Mouse (Mus musculus): ENCODE data around the gene Rbm38. TPM values are rescaled to one million over a fixed set of nuclear protein-coding genes. Genes with fewer than 3 reads are reported as not detected.

Rbm38 gene
- 100 to 1,000 TPM; 132 to 175 TPM for total RNA-seq (2021)
- long read RNA-seq, experiment 1, transcript Rbm38-201 (4 exons, 1,768 nt) = major isoform, 273 of 322 reads
- long read RNA-seq, experiment 1, transcript Rbm38-202 (2 exons, 1,527 nt) = minor isoform, 6 of 322 reads
- long read RNA-seq, experiment 1, transcript Rbm38-206 (4 exons, 936 nt) = minor isoform, 17 of 322 reads
- long read RNA-seq, experiment 1, partial matches to known transcripts = 14 of 322 reads
- long read RNA-seq, experiment 1, other reads (novel, unspliced or antisense) = 3 of 322 reads
- long read RNA-seq, experiment 2, transcript Rbm38-201 (4 exons, 1,768 nt) = major isoform, 225 of 269 reads
- long read RNA-seq, experiment 2, transcript Rbm38-206 (4 exons, 936 nt) = minor isoform, 19 of 269 reads
- long read RNA-seq, experiment 2, partial matches to known transcripts = 13 of 269 reads
- long read RNA-seq, experiment 2, other reads (novel, unspliced or antisense) = 2 of 269 reads

DNA sequence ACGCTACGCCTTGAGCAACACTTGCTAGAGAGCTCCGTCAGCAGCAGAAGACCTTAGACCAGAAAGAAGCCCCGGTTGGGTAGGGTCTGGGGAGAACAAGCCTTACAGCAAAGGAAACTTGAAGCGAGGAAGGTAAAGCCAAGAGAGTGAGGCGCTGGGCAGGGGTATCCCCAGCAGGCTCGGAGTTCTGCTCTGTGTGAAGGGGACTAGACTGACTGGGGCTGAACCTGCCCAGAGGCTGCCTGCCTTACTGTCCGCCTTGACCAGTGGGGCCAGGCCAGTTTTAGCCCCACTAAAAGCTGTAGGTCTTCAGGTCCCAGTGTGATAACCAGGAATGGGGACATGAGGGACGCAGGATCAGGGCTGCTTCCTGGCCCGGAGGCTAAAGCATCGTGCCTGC lies at the start of gene Rbm38:
Gene Rbm38 (plus strand): TSS at position 69 of the 400 bp plus-strand sequence.
- no peak for DNase-seq
- intact Hi-C loops (cut with DNase I; ENCODE audit: low total_unique reads) = no loop called here

GRCm38 (mm10) chr2:172971865-172972264 lies 48.4 kb upstream of the Rbm38 start:
- intact Hi-C loops (cut with DNase I; ENCODE audit: low total_unique reads) = no loop called here
- DNase-seq = no peak

GRCm38 (mm10) chr2:172973806-172974565 lies 46.3 kb upstream of the Rbm38 start:
- peak; percentile 34 for DNase-seq

GRCm38 (mm10) chr2:172974701-172975100 lies 45.6 kb upstream of the Rbm38 start:
- DNase-seq = peak; percentile 36
- intact Hi-C loops (cut with DNase I; ENCODE audit: low total_unique reads) = no loop called here

More at GRCm38 (mm10) chr2:172973806-172974565, 46.3 kb upstream of the Rbm38 start:
- intact Hi-C loops (cut with DNase I; ENCODE audit: low total_unique reads) = no loop called here

DNA sequence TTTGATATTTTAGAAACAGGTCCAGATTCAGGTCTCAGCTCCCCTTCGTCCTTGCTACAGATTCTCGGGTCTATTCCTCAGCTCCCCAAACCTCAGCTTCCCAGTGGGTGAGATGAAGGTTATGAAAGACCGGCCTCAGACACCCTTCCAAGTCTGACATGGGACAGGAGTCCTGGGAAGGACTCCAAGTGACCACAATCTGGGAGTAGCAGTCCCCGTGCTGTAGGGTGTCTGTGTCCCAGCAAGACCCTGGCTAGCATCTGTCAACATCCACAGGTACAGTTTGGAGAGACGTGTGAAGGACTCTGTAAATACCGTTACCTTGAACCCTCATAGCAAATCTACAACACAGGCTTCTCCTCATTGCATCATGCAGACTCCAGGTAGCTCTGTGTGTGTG lies 45.1 kb upstream of the Rbm38 start:
- DNase-seq = no peak
- intact Hi-C loops (cut with DNase I; ENCODE audit: low total_unique reads) = no loop called here

- intact Hi-C loops (cut with DNase I; ENCODE audit: low total_unique reads) = no loop called here
- no peak for DNase-seq
These were observed 43.5 kb upstream of the Rbm38 start for GRCm38 (mm10) chr2:172976661-172977238.

DNA sequence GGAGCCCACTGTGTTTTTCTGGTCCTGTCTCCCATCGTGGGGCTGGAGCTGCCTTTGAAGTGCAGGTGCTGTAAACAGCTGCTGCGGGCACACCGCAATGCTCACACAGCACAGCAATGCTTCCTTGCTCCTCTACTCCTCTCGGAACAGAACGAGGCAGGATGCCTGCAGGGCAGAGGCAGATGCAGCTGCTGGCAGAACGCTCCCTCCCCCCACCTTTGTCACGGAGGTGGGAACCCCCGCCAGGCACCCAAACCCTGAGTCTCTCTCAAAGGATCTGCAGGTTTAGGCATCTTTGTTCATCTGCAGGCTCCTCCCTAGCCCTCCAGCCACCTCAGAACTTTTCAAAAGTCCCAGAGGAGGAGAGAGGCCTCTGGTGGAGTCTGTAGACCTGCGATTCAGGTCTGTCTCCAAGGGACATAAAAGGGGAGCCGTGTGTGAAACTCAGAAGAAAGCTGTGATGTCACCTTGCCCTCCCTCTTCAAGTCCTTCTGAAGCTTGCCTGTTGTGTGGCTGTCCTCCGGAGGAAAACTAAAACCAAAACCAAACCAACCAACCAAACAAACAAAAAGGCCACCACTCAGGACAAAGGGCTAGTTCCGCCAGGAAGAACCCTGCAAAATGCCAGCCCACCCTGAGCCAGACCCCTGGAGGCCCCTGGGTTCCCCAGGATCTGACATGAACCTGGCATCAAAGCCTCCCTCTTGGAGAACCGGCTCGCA lies 42.7 kb upstream of the Rbm38 start, which contains the start of gene Spo11:
Gene Spo11 (plus strand): TSS at position 292 of the 722 bp plus-strand sequence.
- no peak for DNase-seq
- intact Hi-C loops (cut with DNase I; ENCODE audit: low total_unique reads) = no loop called here

DNA sequence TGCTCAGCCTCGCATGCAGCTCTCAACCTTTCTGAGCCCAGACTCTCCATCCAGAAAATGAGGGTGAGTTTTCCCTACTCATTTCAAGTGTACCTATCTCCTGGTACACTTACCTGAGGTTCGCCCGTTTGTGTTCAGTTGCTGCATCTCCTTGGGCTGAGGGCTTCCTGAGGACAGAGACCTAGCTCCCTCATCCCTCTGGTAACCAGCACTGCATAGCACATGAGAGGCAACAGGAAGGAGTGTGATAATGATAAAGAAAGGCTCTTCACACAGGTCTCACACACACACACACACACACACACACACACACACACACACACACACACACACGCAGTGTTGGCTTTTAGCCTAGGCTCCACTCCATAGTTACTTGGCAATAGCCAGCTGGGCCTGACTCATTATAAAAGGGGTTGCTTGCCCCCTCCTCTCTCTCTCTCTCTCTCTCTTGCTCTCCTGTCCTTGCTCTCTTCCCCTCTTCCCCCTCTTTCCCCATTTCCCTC lies 42.1 kb upstream of the Rbm38 start:
- DNase-seq = no peak
- intact Hi-C loops (cut with DNase I; ENCODE audit: low total_unique reads) = no loop called here

DNA sequence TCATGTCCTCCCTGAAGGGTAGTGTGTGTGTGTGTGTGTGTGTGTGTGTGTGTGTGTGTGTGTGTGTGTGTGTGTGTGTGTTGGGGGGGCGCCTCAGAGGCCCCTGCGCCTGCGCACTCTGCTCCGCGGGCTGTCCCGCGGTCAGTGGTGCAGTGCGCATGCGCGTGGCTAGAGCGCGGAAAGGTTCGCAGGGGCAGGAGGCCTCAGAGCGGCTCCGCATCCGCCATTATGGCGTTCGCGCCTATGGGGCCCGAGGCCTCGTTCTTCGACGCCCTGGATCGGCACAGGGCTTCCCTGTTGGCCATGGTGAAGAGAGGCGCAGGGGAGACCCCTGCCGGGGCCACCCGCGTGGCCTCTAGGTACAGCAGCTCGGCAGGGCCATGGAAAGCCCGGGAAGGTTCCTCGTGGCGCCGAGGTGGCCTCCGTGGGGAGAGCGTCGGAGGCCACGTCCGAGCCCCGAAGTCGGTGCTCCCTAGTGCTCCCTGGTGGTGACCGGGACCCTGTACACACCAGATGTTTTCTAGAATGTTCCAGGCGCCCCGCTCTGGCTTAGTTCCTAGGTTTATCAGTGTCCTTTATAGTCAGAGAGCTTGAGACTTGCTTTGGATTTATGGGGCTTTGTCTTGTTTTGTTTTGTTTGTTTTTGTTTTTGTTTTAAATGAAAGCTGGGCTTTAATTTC lies 40.5 kb upstream of the Rbm38 start:
- no peak for DNase-seq
- intact Hi-C loops (cut with DNase I; ENCODE audit: low total_unique reads) = no loop called here

GRCm38 (mm10) chr2:172982776-172983561 lies 37.3 kb upstream of the Rbm38 start:
- no peak for DNase-seq
- intact Hi-C loops (cut with DNase I; ENCODE audit: low total_unique reads) = no loop called here

GRCm38 (mm10) chr2:172990161-172990560 lies 30.1 kb upstream of the Rbm38 start:
- DNase-seq = no peak
- intact Hi-C loops (cut with DNase I; ENCODE audit: low total_unique reads) = no loop called here

DNA sequence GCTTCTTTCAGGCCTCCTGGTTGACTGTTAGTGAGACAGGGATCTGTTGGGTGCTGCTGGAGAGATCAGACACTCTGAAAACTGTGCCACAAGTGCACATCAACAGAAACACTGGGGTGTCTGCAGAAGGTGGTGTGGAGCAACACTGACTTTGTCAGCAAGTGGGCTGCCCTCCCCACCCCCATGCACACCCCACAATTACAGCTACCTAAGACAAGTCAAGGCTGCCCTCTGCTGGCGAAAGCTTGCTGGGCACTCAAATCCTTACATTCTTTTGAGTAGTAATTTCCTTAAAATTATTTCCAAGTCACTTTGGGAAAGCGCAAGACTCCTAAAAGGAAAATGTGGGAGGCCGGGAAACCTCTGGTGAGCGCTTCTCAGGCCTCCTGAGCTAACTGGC lies 24.1 kb upstream of the Rbm38 start:
- intact Hi-C loops (cut with DNase I; ENCODE audit: low total_unique reads) = loop anchor here (2.0 kb wide), 1 partner anchor 165 kb away; no protein-coding TSS in a partner anchor
- peak; percentile 67 for DNase-seq

GRCm38 (mm10) chr2:172997748-172998147 lies 22.6 kb upstream of the Rbm38 start:
- no peak for DNase-seq
- intact Hi-C loops (cut with DNase I; ENCODE audit: low total_unique reads) = loop anchor here (2.0 kb wide), 2 partner anchors 93 to 167 kb away; no protein-coding TSS in a partner anchor

- intact Hi-C loops (cut with DNase I; ENCODE audit: low total_unique reads) = loop anchor here (2.0 kb wide), 1 partner anchor 92 kb away; no protein-coding TSS in a partner anchor
- no peak for DNase-seq
These were observed 21.8 kb upstream of the Rbm38 start for GRCm38 (mm10) chr2:172998478-172998877.

DNA sequence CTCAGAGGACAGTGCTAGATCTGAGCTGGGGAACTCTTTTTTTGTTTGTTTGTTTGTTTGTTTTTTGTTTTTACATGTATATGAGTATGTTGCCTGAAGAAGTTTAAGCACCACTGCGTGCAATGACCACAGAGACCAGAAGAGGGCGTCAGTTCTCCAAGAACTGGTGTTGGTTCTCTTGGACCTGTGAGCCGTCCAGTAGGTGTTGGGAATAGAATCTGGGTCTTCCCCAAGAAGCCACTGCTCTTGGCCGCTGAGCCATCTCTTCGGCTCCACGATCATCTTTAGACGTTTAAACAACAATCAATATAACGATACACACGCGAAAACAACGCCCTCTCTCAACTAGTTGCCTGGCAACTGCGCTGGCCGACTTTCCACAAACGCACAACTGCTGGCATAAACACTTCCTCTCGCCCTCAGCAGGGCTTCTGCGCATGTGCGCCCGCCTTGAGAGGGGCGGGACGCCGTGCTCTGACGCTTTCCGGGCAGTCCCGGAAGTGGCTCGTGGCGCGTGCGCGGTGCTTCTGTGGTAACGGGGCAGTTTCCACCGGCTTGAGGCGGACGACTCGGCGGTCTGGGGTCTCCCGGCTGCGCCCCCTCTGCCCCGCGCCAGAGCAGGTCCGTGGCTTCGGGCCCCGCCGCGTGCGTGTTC lies 20.5 kb upstream of the Rbm38 start, which contains the start of gene Rae1:
Gene Rae1 (plus strand): TSS at position 488 of the 655 bp plus-strand sequence.
- DNase-seq = peak; percentile 98
- intact Hi-C loops (cut with DNase I; ENCODE audit: low total_unique reads) = loop anchor here (2.0 kb wide), 1 partner anchor 91 kb away; no protein-coding TSS in a partner anchor

GRCm38 (mm10) chr2:173000285-173000652 lies 20.0 kb upstream of the Rbm38 start:
- DNase-seq = peak; percentile 72
- intact Hi-C loops (cut with DNase I; ENCODE audit: low total_unique reads) = no loop called here

DNA sequence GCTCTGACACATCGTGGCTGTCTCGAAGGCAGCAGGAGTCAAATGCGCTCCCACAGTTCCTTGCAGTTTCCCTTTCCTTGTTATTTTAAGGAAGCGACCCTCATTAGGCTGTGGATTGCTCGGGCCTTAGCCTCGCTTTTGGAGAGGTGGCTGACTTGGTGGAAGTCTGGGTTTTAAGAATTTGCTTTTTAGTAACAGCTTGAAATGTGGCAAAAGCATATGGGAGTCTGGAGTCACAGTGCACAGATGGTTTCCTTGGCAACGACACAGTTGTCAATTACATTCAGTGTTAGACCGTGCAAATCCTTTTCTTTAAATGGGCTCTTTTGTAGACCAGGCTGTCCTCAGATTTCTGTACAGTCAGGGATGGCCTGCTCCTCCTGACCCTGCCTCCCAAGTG lies 19.4 kb upstream of the Rbm38 start:
- intact Hi-C loops (cut with DNase I; ENCODE audit: low total_unique reads) = no loop called here
- DNase-seq = no peak

Data from gastrocnemius, postnatal 14 days (tissue).